Mouse (Mus musculus) lung, adult 2 months (tissue): ENCODE results near the gene Grik4.

Experiments
- CTCF ChIP-seq: fragments of 200-500 bp; IDR thresholded peaks from 2 replicates; pipeline ENCODE4 v1.5.1; 2011; ENCODE audit warnings: mild to moderate bottlenecking, low read length, control low read depth; ENCODE audit not compliant: insufficient read depth
- POLR2A ChIP-seq: fragments of 200-500 bp; IDR thresholded peaks from 2 replicates; pipeline ENCODE4 v1.6.1; 2011; ENCODE audit warnings: low read depth, mild to moderate bottlenecking, control low read depth, low read length, borderline replicate concordance; ENCODE audit errors: extremely low read depth

DNA sequence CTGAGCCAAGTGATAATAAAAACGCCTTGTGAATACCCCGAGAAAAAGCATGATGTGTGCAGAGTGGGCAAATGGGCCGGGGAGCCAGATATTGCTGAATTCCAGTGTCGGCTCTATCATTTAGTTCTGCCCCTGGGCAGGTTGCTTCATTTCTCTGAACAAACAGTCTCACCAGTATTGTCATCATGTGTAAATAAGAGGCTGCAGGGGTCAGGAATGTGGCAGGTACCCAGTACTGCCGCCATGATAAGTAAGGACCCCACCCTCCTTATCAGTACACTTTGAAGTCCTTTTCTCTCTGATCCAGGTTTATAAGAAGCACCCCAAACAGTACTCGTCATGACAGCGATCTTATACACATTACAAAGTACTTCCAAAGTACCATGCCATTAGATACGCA is 230.4 kb downstream of the Grik4 start:
- TF ChIP-seq CTCF (no peak), POLR2A (no peak)
